9 mouse cellular contexts compared by ENCODE assay signal in the genomic region with DNA sequence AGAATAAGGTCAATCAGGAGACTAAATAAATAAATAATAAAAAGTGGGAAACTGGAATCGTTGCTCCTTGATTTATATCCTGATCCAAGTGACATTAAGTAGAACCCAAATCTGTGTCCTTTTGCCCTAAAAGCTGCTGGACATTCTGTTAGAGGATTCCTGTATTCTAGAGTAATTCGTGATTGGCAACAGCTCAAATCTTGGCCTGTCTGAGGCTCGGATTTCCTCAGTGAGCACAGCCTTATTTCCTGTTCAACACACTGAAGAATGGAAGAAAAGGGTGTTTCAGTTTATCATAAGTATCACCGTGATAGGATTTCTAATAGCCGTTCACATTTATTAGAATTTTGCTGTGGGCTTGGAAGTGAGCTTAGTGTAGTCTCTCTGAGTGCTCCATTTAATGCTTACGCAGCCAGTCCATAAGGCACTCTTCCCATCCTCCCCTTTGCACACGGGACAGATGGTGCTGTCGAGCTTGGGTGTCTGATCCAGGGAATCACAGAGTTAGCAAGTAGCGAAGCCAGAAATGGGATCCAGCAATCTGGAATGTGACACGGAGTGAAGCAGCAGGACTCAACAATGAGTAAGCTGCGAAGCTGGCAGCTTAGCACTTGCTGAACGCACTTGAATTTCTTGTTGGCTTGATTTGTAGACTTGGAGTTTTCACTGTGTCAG. TPM values are rescaled to one million over a fixed set of nuclear protein-coding genes. Genes with fewer than 3 reads are reported as not detected.
DNase-seq lines count a peak whose midpoint lies in the region; TF ChIP-seq lines count a peak whose summit lies in the region.
"Had no signal": no experiment of that assay in that cellular context is flagged by ENCODE, and none has a peak within 500 bp of the region (broad histone marks: within the 10 kb centered on the region; RNA-seq: fewer than 3 reads in every experiment).

No protein-coding gene starts in this region.

- intact Hi-C loops in left cerebral cortex, postnatal 10 days (cut with DNase I), result no loop called here

- no peak for TF ChIP-seq POLR2A in brain, embryonic 14.5 days (IDR thresholded peaks at IDR 0.05; ENCODE audit: borderline replicate concordance, extremely low read depth, insufficient read depth, insufficient read length, poor library complexity, severe bottlenecking)

- peak; percentile 59 for DNase-seq in Muller cell, postnatal 12 days (ENCODE audit: inconsistent ontology term)
- peak; percentile 95 for DNase-seq in brain, embryonic 14.5 days (ENCODE audit: low read depth)
- peak; percentile 56 to 75 for DNase-seq in frontal cortex, postnatal 10 days (ENCODE audit: low spot score in 2 of 2)
- peak; percentile 49 to 83 for DNase-seq in left cerebral cortex, postnatal 10 days (ENCODE audit: extremely low spot score in 1 of 2, low spot score in 2 of 2)
- DNase-seq in adipocyte (ENCODE audit: low spot score), result no peak
- no peak for DNase-seq in kidney, postnatal 36 days
- DNase-seq in urinary bladder, adult 2 months (ENCODE audit: low spot score), result no peak
- DNase-seq: kidney, adult 18-20 months; lung, embryonic 14.5 days had no signal

- no peak for TF ChIP-seq CTCF in brain, embryonic 14.5 days (IDR thresholded peaks at IDR 0.05; ENCODE audit: borderline replicate concordance, extremely low read depth, insufficient read depth, insufficient read length)

RNA-seq across cellular contexts. Expression of gene Adamts18, which starts 25.0 kb away (rescaled TPM):
- 5.5 and 11.0 TPM in 2 replicates for polyA plus RNA-seq in brain, embryonic 14.5 days (2012; rRNA removed)
- 10 to 100 TPM in 1 of 2 experiments, 1 to 10 TPM in 1; 7.7 to 10.0 TPM for total RNA-seq in left cerebral cortex, postnatal 10 days (2021)
- polyA plus RNA-seq in urinary bladder, adult 2 months (2012; rRNA removed), result 0.25 and 0.43 TPM in 2 replicates

Comparison
In these comparisons a context has a peak if more than half of its experiments do, and no peak if none do; other contexts are left out.
1. DNase-seq: peak in Muller cell, postnatal 12 days (single experiment), brain, embryonic 14.5 days (single experiment), frontal cortex, postnatal 10 days (2 of 2) and left cerebral cortex, postnatal 10 days (2 of 2); none in adipocyte (single experiment), kidney, postnatal 36 days (0 of 2) and urinary bladder, adult 2 months (single experiment).